Mouse (Mus musculus): ENCODE data around the gene Sgsh.
"Not testable (repeated sequence)": the region's sequence is repeated elsewhere in the genome, so short reads cannot be mapped to it uniquely, and the experiment has no call there.

Gene Sgsh

DNA sequence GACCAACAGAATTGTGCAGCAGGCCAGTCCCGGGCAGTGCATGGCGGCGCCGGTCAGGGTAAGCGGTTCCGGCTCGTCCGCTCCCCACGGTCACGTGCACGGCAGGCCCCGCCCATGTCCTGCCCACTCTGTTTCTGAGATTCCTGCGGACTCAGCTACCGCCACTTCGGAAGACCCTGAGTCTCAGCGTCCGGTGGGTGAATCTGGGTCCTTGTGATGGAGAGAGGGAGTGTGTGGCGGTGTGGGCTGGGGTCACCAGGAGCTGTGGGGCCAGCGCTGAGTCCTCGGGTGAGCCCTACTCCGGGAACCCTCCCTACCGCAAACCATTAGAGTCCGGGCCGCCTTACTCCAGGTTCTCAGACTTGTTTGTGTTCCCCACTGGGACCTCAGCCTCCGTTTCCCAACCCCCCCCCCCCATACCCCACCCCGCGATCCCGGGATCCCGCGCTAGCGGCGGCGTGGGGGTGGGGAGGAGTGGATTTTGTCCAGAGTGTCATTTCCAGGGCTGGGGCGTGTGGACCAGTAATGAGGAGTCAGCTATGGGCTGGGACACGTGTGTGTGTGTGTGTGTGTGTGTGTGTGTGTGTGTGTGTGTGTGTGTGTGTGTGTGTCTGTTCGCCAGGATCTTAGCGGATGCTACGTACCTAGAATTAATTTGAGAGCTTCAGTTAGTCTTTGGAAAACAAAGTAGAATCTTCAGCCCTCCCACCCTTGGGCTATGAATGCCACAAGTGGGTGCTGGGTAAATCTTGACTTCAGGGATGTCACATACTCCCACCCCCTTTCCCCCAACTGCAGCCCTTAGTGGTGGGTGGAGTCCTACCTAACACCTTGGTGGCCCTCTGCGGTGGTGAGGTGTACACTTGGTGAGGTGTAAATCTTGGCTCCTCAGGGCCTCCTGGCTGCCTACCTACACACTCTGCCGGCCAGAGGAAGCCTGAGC, at the start of gene Sgsh, which contains the start of gene Slc26a11:
Gene Sgsh, minus strand, starts transcription at position 94 of the 943 bp plus-strand sequence.
Gene Slc26a11, plus strand, starts transcription at position 115 of the 943 bp plus-strand sequence.
- peak; percentile 87 to 88 for DNase-seq (ENCODE audit: low spot score in 2 of 2)

DNA sequence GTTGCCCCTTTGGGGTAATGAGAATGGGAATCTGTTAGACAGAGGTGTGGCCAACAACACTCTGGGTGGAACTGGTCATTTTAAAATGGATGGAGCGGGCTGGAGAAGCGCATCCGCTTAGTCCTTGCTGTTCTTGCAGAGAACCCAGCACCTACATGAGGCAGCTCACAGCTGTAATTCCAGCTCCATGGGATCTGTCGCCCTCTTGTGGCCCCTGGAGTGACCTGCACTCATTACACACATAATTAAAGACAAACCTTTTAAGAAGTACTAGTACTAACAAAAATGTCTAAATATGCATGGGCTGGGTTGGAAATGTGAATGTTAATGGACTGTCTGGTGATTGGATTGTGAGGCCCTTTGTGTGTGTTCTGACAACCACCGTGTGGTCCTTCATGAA, 49.3 kb upstream of the Sgsh start:
- DNase-seq (ENCODE audit: low spot score in 2 of 2), result peak; percentile 25 to 39

GRCm38 (mm10) chr11:119402501-119403160, 47.3 kb upstream of the Sgsh start:
- DNase-seq (ENCODE audit: low spot score in 2 of 2), result no peak

- DNase-seq (ENCODE audit: low spot score in 2 of 2), result no peak
Measured at GRCm38 (mm10) chr11:119396461-119396860, 41.1 kb upstream of the Sgsh start.

GRCm38 (mm10) chr11:119395931-119396330, 40.6 kb upstream of the Sgsh start:
- no peak for DNase-seq (ENCODE audit: low spot score in 2 of 2)

DNA sequence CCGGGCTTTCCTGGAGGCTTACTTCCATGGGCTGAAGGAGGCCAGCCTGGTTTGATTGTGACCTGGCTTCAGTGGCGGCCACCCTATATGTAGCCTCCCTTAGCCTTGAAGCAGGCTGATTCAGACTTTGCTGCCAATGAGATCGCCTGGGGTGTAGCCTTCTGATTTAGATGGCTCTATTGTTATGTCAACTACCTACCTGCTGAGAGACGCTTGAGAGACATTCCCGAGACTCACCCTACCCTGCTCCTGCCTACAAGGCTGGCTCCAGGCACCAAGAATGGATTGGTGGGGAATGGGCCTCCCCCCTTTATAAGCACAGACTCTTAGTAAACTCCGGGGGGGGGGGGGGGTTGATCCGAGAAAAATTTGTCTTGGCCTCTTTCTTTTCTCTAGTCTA, 40.1 kb upstream of the Sgsh start:
- no peak for DNase-seq (ENCODE audit: low spot score in 2 of 2)

DNA sequence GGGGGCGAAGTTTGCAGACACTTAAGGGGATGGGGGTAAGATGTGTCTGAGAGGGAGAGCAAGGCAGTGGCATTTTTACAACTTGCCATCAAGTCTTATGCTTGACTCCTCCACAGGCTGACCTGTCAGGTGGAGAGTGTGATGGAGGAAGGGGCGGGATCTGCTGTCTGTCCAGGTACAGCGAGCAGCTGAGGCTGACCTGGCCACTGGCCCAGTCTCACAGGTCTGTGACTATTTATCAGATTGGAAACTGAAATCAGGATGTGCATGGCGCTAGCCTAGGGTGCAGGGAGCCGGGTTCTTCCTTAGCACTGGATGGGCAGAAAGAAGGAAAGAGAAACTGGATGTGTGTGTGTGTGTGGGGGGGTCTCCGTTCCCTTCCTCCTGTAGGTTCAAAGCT, 38.9 kb upstream of the Sgsh start:
- no peak for DNase-seq (ENCODE audit: low spot score in 2 of 2)

GRCm38 (mm10) chr11:119393483-119393804, 38.1 kb upstream of the Sgsh start:
- DNase-seq (ENCODE audit: low spot score in 2 of 2), result no peak

GRCm38 (mm10) chr11:119392800-119393482, 37.6 kb upstream of the Sgsh start, which contains the start of gene Rnf213:
Gene Rnf213 (plus strand): TSS chr11:119393100.
- DNase-seq (ENCODE audit: low spot score in 2 of 2), result peak; percentile 65 to 76

GRCm38 (mm10) chr11:119392001-119392614, 36.8 kb upstream of the Sgsh start:
- peak; percentile 89 to 94 for DNase-seq (ENCODE audit: low spot score in 2 of 2)

GRCm38 (mm10) chr11:119391386-119392000, 36.2 kb upstream of the Sgsh start:
- peak; percentile 20 to 39 for DNase-seq (ENCODE audit: low spot score in 2 of 2)

- DNase-seq (ENCODE audit: low spot score in 2 of 2), result peak; percentile 73 to 76
Measured at GRCm38 (mm10) chr11:119390271-119391231, 35.2 kb upstream of the Sgsh start.

GRCm38 (mm10) chr11:119389851-119390270, 34.5 kb upstream of the Sgsh start:
- peak; percentile 59 to 61 for DNase-seq (ENCODE audit: low spot score in 2 of 2)

DNA sequence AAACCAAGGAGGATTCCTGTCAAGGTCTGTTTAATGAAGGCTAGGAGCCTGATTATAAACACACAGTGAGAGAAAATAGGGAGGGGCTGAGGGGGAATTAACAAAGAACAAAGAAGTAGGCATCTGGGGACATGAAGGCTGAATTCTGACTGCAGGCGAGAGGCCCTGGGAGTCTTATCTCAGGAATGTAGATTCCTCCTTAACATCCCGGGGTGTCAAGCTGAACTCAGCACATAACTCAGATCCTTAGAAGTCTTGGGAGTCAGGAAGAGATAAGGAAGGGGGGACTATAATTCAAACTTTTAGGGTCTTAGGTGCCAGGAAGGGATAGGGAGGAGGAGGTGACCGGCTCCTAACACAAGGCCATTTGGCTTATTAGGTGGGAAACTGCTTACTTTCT, 31.9 kb upstream of the Sgsh start:
- not testable (repeated sequence) for DNase-seq (ENCODE audit: low spot score in 2 of 2)

DNA sequence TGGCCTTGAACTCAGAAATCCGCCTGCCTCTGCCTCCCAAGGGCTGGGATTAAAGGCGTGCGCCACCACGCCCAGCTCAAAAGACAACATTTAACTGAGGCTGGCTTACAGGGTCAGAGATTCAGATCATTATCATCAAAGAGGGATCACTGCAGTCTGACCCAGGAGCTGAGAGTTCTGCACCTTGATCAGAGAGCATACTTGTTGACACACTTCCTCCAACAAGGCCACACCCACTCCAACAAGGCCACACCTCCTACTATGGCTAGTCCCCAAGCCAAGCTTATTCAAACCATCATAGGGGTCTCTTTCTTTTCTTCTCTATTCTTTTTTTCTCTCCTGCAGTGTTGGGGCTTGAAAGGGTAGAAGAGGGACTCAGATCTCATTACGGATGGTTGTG, 31.0 kb upstream of the Sgsh start:
- peak; percentile 57 to 70 for DNase-seq (ENCODE audit: low spot score in 2 of 2)

- peak; percentile 81 for DNase-seq (ENCODE audit: low spot score in 2 of 2)
Measured at GRCm38 (mm10) chr11:119384904-119385303, 29.6 kb upstream of the Sgsh start.

GRCm38 (mm10) chr11:119382338-119382850, 27.1 kb upstream of the Sgsh start:
- DNase-seq (ENCODE audit: low spot score in 2 of 2), result no peak

DNA sequence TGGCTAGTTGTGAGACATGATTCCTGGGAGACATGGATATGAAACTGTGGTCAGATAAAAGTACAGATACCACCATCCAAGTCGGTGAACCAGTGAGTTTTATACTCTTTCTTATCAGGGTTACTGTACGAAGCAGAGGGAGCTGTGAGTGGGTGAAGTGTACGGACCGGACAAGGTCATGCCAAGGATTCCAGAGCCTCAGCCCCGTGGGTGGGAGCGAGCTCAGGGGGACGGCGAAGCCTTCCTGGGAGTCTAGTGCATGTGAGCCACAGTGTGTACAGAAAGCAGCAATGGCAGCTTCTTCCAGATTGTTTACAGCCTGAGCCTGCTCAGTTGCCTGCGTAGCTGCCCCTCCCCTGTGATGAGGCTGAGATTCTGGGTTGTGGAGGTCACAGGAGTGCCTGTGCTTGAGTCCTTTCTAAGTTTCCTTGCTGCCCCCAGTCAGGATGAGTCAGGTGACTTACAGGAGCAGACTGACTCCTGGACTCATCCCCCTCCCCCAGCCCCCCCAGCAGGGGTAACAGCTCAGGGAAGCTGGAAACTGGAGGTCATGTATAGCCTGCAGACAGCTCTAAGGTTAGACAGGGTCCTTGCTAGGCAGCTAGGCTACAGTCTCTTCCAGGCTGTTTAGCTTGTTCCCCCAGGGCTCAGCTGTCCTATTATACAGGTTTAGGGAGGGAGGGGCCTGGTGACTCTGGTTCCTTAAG, 26.4 kb upstream of the Sgsh start:
- DNase-seq (ENCODE audit: low spot score in 2 of 2), result no peak

DNA sequence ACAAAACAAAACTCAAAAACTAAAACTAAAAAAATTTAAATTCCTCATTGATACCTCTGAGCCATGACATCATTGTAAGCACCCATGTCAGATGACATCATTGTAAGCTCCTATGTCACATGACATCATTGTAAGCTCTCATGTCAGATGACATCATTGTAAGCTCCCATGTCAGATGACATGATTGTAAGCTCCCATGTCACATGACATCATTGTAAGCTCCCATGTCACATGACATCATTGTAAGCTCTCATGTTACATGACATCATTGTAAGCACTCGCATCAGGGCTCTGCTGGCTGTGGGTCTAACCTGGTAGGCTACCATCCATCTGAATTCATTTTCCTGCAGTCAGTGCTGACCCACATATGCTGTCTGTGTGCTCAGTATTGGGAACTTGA, 23.2 kb upstream of the Sgsh start:
- DNase-seq (ENCODE audit: low spot score in 2 of 2), result no peak
